Mouse (Mus musculus): Measurements from ENCODE around the gene Cops3.

DNA sequence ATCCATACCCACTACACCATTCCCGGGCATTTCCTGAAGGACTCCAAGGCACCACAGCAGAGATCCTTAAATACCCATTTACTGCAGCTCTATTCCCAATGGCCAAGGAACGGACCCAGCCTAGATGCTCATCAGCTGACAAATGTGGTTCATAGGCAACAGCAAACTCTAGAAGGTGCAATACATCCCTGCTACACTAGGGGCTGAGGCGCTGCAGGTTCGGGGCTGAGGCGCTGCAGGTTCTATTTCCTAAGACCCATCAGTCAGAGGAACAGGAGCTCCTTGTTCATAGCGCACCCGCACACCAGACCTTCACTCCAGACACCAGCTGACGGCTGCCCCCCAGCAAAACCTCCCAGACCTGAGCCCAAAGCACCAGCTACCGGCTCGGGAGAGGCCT, 39.2 kb downstream of the Cops3 start:
- TF ChIP-seq CTCF (IDR thresholded peaks at IDR 0.05; ENCODE audit: extremely low read depth, insufficient read depth, low read length) (no peak), POLR2A (IDR thresholded peaks at IDR 0.05; ENCODE audit: extremely low read depth, insufficient read depth, low read length) (no peak)
